13 mouse cellular contexts compared by ENCODE assay signal in genomic region chr11:103685261-103685736, GRCm38 (mm10). TPM values are rescaled to one million over a fixed set of nuclear protein-coding genes. Genes with fewer than 3 reads are reported as not detected.
DNase-seq lines count a peak whose midpoint lies in the region; ATAC-seq and TF ChIP-seq lines count a peak whose summit lies in the region.
"Had no signal": no experiment of that assay in that cellular context is flagged by ENCODE, and none has a peak within 500 bp of the region (broad histone marks: within the 10 kb centered on the region; RNA-seq: fewer than 3 reads in every experiment).

No protein-coding gene starts in this region.

- H3K4me1 ChIP-seq in forebrain, embryonic 13.5 days: peaks cover 14% of the 10 kb centered on the region
- no peaks in the 10 kb centered on the region for H3K4me1 ChIP-seq in forebrain, embryonic 11.5 days (replicated peaks; ENCODE audit: control insufficient read depth, insufficient read depth, low read length)
- no peaks in the 10 kb centered on the region for H3K4me1 ChIP-seq in forebrain, postnatal 0 days (ENCODE audit: insufficient read depth)
- H3K4me1 ChIP-seq in midbrain, embryonic 11.5 days (ENCODE audit: control insufficient read depth, insufficient read depth, low read length): no peaks in the 10 kb centered on the region
- peaks cover 38% of the 10 kb centered on the region for H3K4me1 ChIP-seq in heart, embryonic 11.5 days (ENCODE audit: control insufficient read depth, insufficient read depth, low read length)

- TF ChIP-seq CTCF in C2C12 (IDR thresholded peaks at IDR 0.05; ENCODE audit: control insufficient read depth, insufficient read depth, insufficient read length): no peak
- TF ChIP-seq CTCF in forebrain, postnatal 0 days (IDR thresholded peaks at IDR 0.05; ENCODE audit: low read depth): no peak

- peaks cover 22% of the 10 kb centered on the region for H3K79me3 ChIP-seq in C2C12 (ENCODE audit: low read depth)

- no peak overlapping the region for H3ac ChIP-seq in C2C12 (ENCODE audit: control insufficient read depth, insufficient read length, low read depth)

- peaks cover 73% of the 10 kb centered on the region for H3K36me3 ChIP-seq in forebrain, embryonic 13.5 days (ENCODE audit: poor library complexity, severe bottlenecking)
- H3K36me3 ChIP-seq in forebrain, embryonic 11.5 days (ENCODE audit: control insufficient read depth, insufficient read depth, low read length): no peaks in the 10 kb centered on the region; the same call in none of the 2 replicates
- peaks cover 66% of the 10 kb centered on the region for H3K36me3 ChIP-seq in C2C12 (ENCODE audit: control insufficient read depth, insufficient read depth)
- H3K36me3 ChIP-seq in forebrain, postnatal 0 days (ENCODE audit: insufficient read depth): peaks cover 78% of the 10 kb centered on the region
- peaks cover 13% of the 10 kb centered on the region; the same call in 1 of the 2 replicates for H3K36me3 ChIP-seq in midbrain, embryonic 11.5 days (ENCODE audit: control insufficient read depth, insufficient read depth, low read length)
- H3K36me3 ChIP-seq in heart, embryonic 11.5 days (ENCODE audit: control insufficient read depth, insufficient read depth, low read length): peaks cover 24% of the 10 kb centered on the region

- DNase-seq in forebrain, embryonic 11.5 days (ENCODE audit: low spot score): no peak
- peak; percentile 59 for DNase-seq in forebrain, postnatal 0 days
- DNase-seq in midbrain, embryonic 11.5 days (ENCODE audit: low spot score, missing footprints): no peak
- DNase-seq in ovary, postnatal 10 days (ENCODE audit: low spot score): no peak
- DNase-seq: heart, adult 11 months had no signal

- no peak overlapping the region for H3K9ac ChIP-seq in forebrain, embryonic 13.5 days
- H3K9ac ChIP-seq in forebrain, embryonic 11.5 days (ENCODE audit: low read length): no peak overlapping the region
- H3K9ac ChIP-seq in forebrain, postnatal 0 days: no peak overlapping the region
- no peak overlapping the region for H3K9ac ChIP-seq in midbrain, embryonic 11.5 days (ENCODE audit: low read length)
- no peak overlapping the region for H3K9ac ChIP-seq in heart, embryonic 11.5 days (ENCODE audit: low read depth, low read length)
- H3K9ac ChIP-seq: embryonic facial prominence, embryonic 13.5 days; liver, embryonic 14.5 days had no signal

- ATAC-seq in forebrain, embryonic 13.5 days: peak; percentile 65
- ATAC-seq in forebrain, embryonic 11.5 days (replicated peaks; ENCODE audit: low FRiP score): no peak
- peak; percentile 80 for ATAC-seq in forebrain, postnatal 0 days
- ATAC-seq in megakaryocyte, adult 5-6 weeks (ENCODE audit: poor library complexity, severe bottlenecking): peak; percentile 58
- ATAC-seq in midbrain, embryonic 11.5 days (ENCODE audit: low FRiP score): no peak
- no peak for ATAC-seq in heart, embryonic 11.5 days (replicated peaks; ENCODE audit: insufficient number of reproducible peaks, low FRiP score, low TSS enrichment)

- peak overlapping the region; percentile 52 for H3K27ac ChIP-seq in forebrain, embryonic 13.5 days
- no peak overlapping the region for H3K27ac ChIP-seq in forebrain, embryonic 11.5 days (ENCODE audit: low read depth, low read length)
- no peak overlapping the region for H3K27ac ChIP-seq in forebrain, postnatal 0 days (ENCODE audit: low read depth, low read length)
- no peak overlapping the region for H3K27ac ChIP-seq in midbrain, embryonic 11.5 days (ENCODE audit: low read depth, low read length)
- H3K27ac ChIP-seq in heart, embryonic 11.5 days (ENCODE audit: low read depth, low read length): no peak overlapping the region
- H3K27ac ChIP-seq: embryonic facial prominence, embryonic 13.5 days; liver, embryonic 14.5 days had no signal

- H3K79me2 ChIP-seq in C2C12 (ENCODE audit: control insufficient read depth, insufficient read depth): peaks cover 51% of the 10 kb centered on the region

- WGBS in forebrain, embryonic 13.5 days: 76% methylated on average over 7 of the region's 7 CpGs
- 95% methylated on average over 7 of the region's 7 CpGs for WGBS in forebrain, embryonic 11.5 days
- WGBS in forebrain, postnatal 0 days: 62% methylated on average over 7 of the region's 7 CpGs
- WGBS in midbrain, embryonic 11.5 days: 92% methylated on average over 7 of the region's 7 CpGs
- WGBS in heart, embryonic 11.5 days (ENCODE audit: insufficient replicate concordance): 91% methylated on average over 7 of the region's 7 CpGs

- H3K4me3 ChIP-seq in forebrain, embryonic 13.5 days: no peak overlapping the region
- H3K4me3 ChIP-seq in forebrain, embryonic 11.5 days (ENCODE audit: low read depth, low read length): no peak overlapping the region
- H3K4me3 ChIP-seq in C2C12 (ENCODE audit: insufficient read depth, poor library complexity, severe bottlenecking): no peak overlapping the region
- H3K4me3 ChIP-seq in forebrain, postnatal 0 days (ENCODE audit: low read depth, low read length): no peak overlapping the region
- no peak overlapping the region for H3K4me3 ChIP-seq in midbrain, embryonic 11.5 days (ENCODE audit: low read depth, low read length)
- H3K4me3 ChIP-seq in heart, embryonic 11.5 days (ENCODE audit: low read depth, low read length): no peak overlapping the region
- H3K4me3 ChIP-seq: embryonic facial prominence, embryonic 13.5 days had no signal

- no peaks in the 10 kb centered on the region for H3K27me3 ChIP-seq in forebrain, embryonic 13.5 days
- H3K27me3 ChIP-seq in forebrain, embryonic 11.5 days (ENCODE audit: control insufficient read depth, insufficient read depth, low read length): no peaks in the 10 kb centered on the region
- no peaks in the 10 kb centered on the region for H3K27me3 ChIP-seq in C2C12 (ENCODE audit: control insufficient read depth, insufficient read depth, insufficient read length)
- no peaks in the 10 kb centered on the region for H3K27me3 ChIP-seq in forebrain, postnatal 0 days (ENCODE audit: insufficient read depth, low read length)
- no peaks in the 10 kb centered on the region for H3K27me3 ChIP-seq in midbrain, embryonic 11.5 days (ENCODE audit: control insufficient read depth, insufficient read depth, low read length)
- H3K27me3 ChIP-seq in heart, embryonic 11.5 days (ENCODE audit: control insufficient read depth, insufficient read depth, low read length): no peaks in the 10 kb centered on the region
- H3K27me3 ChIP-seq: embryonic facial prominence, embryonic 13.5 days had no signal

- no peak overlapping the region for H3K4me2 ChIP-seq in forebrain, embryonic 13.5 days
- no peak overlapping the region for H3K4me2 ChIP-seq in forebrain, embryonic 11.5 days (ENCODE audit: low read depth, low read length, severe bottlenecking)
- no peak overlapping the region for H3K4me2 ChIP-seq in forebrain, postnatal 0 days (ENCODE audit: low read depth)
- H3K4me2 ChIP-seq in midbrain, embryonic 11.5 days: no peak overlapping the region
- no peak overlapping the region for H3K4me2 ChIP-seq in heart, embryonic 11.5 days
- H3K4me2 ChIP-seq: embryonic facial prominence, embryonic 13.5 days had no signal

- H3K9me3 ChIP-seq in forebrain, embryonic 13.5 days (replicated peaks): no peaks in the 10 kb centered on the region
- no peaks in the 10 kb centered on the region for H3K9me3 ChIP-seq in forebrain, embryonic 11.5 days (ENCODE audit: control insufficient read depth, low read length)
- H3K9me3 ChIP-seq in forebrain, postnatal 0 days (ENCODE audit: low read length): no peaks in the 10 kb centered on the region
- no peaks in the 10 kb centered on the region for H3K9me3 ChIP-seq in midbrain, embryonic 11.5 days (ENCODE audit: control insufficient read depth, low read length)
- no peaks in the 10 kb centered on the region for H3K9me3 ChIP-seq in heart, embryonic 11.5 days (replicated peaks; ENCODE audit: control insufficient read depth, low read length)
- H3K9me3 ChIP-seq: embryonic facial prominence, embryonic 13.5 days had no signal

TF ChIP-seq in C2C12, 6 proteins besides CTCF, POLR2A, EP300 and RAD21 (continues in another document):
- peak; percentile 95 for TF ChIP-seq MYOD1 (IDR thresholded peaks at IDR 0.05; ENCODE audit: control insufficient read depth, insufficient read length, low read depth)
- no peak for TF ChIP-seq MAX (IDR thresholded peaks at IDR 0.05)
- no peak for TF ChIP-seq USF1 (IDR thresholded peaks at IDR 0.05; ENCODE audit: low read depth)

RNA-seq across cellular contexts. Expression of gene Gosr2, which starts 12.4 kb away (rescaled TPM):
- 90.9 and 99.5 TPM in 2 replicates for polyA plus RNA-seq in forebrain, embryonic 13.5 days (2015; fragmentation: Nextera tagmentation; extraction: Ambion mirVana)
- 86.7 and 94.9 TPM in 2 replicates for polyA plus RNA-seq in forebrain, embryonic 11.5 days (2014; fragmentation: Nextera tagmentation; extraction: Ambion mirVana)
- polyA plus RNA-seq in C2C12 (2012; fragmentation: generic; extraction: Trizol): 73.2 TPM
- 91.6 and 117 TPM in 2 replicates for total RNA-seq in forebrain, postnatal 0 days (2014; rRNA removed)
- 102 and 103 TPM in 2 replicates for polyA plus RNA-seq in forebrain, postnatal 0 days (2015; fragmentation: Nextera tagmentation; extraction: Ambion mirVana)
- total RNA-seq in megakaryocyte, adult 5-6 weeks (2015): 45.8 and 46.8 TPM in 2 replicates
- total RNA-seq in megakaryocyte, adult 5-6 weeks (2017): 45.5 and 51.8 TPM in 2 replicates
- 87.8 and 90.9 TPM in 2 replicates for polyA plus RNA-seq in midbrain, embryonic 11.5 days (2014; fragmentation: Nextera tagmentation; extraction: Ambion mirVana)
- polyA plus RNA-seq in heart, embryonic 11.5 days (2014; fragmentation: Nextera tagmentation; extraction: Ambion mirVana): 61.6 and 79.2 TPM in 2 replicates

RNA-seq across cellular contexts. Expression of gene Rprml, which starts 35.9 kb away (rescaled TPM):
- 1.6 and 2.7 TPM in 2 replicates for polyA plus RNA-seq in forebrain, embryonic 13.5 days (2015; fragmentation: Nextera tagmentation; extraction: Ambion mirVana)
- not detected in 2 replicates for polyA plus RNA-seq in forebrain, embryonic 11.5 days (2014; fragmentation: Nextera tagmentation; extraction: Ambion mirVana)
- polyA plus RNA-seq in C2C12 (2012; fragmentation: generic; extraction: Trizol): not detected
- total RNA-seq in forebrain, postnatal 0 days (2014; rRNA removed): 44.8 and 56.6 TPM in 2 replicates
- polyA plus RNA-seq in forebrain, postnatal 0 days (2015; fragmentation: Nextera tagmentation; extraction: Ambion mirVana): 65.4 and 71.1 TPM in 2 replicates
- total RNA-seq in megakaryocyte, adult 5-6 weeks (2015): not detected in 2 replicates
- total RNA-seq in megakaryocyte, adult 5-6 weeks (2017): not detected in 2 replicates
- polyA plus RNA-seq in midbrain, embryonic 11.5 days (2014; fragmentation: Nextera tagmentation; extraction: Ambion mirVana): not detected in 2 replicates
- 0.16 and 0.23 TPM in 2 replicates for polyA plus RNA-seq in heart, embryonic 11.5 days (2014; fragmentation: Nextera tagmentation; extraction: Ambion mirVana)
- polyA plus RNA-seq: kidney, embryonic 16.5 days; liver, embryonic 14.5 days; spleen, adult 2 months had no signal

RNA-seq across cellular contexts. Expression of gene Lyzl6, which starts 46.6 kb away (rescaled TPM):
- polyA plus RNA-seq in forebrain, embryonic 13.5 days (2015; fragmentation: Nextera tagmentation; extraction: Ambion mirVana): not detected in 2 replicates
- polyA plus RNA-seq in forebrain, embryonic 11.5 days (2014; fragmentation: Nextera tagmentation; extraction: Ambion mirVana): not detected in 2 replicates
- polyA plus RNA-seq in C2C12 (2012; fragmentation: generic; extraction: Trizol): not detected
- not detected in 2 replicates for total RNA-seq in forebrain, postnatal 0 days (2014; rRNA removed)
- polyA plus RNA-seq in forebrain, postnatal 0 days (2015; fragmentation: Nextera tagmentation; extraction: Ambion mirVana): not detected in 2 replicates
- total RNA-seq in megakaryocyte, adult 5-6 weeks (2015): not detected in 2 replicates
- not detected in 2 replicates for total RNA-seq in megakaryocyte, adult 5-6 weeks (2017)
- not detected in 2 replicates for polyA plus RNA-seq in midbrain, embryonic 11.5 days (2014; fragmentation: Nextera tagmentation; extraction: Ambion mirVana)
- polyA plus RNA-seq in heart, embryonic 11.5 days (2014; fragmentation: Nextera tagmentation; extraction: Ambion mirVana): not detected in 2 replicates
- polyA plus RNA-seq: embryonic facial prominence, embryonic 13.5 days; kidney, embryonic 16.5 days; liver, embryonic 14.5 days; spleen, adult 2 months had no signal

Comparison
In these comparisons a context has a peak if more than half of its experiments do, and no peak if none do; other contexts are left out.
1. ATAC-seq: peak in forebrain, embryonic 13.5 days (single experiment), forebrain, postnatal 0 days (single experiment) and megakaryocyte, adult 5-6 weeks (single experiment); none in forebrain, embryonic 11.5 days (single experiment), midbrain, embryonic 11.5 days (single experiment) and heart, embryonic 11.5 days (single experiment).
2. RNA of gene Rprml, which starts 35.9 kb away (polyA plus RNA-seq): 65.4 to 71.1 TPM in forebrain, postnatal 0 days; 1.6 to 2.7 TPM in forebrain, embryonic 13.5 days, 0.16 to 0.23 TPM in heart, embryonic 11.5 days, not detected in forebrain, embryonic 11.5 days, not detected in C2C12 (single experiment) and not detected in midbrain, embryonic 11.5 days; every median in the first group is over 10 times any median in the second.